Mouse (Mus musculus) erythroblast, embryonic 14.5 days (primary cell): ENCODE data around the gene Nrxn3.

Source experiments
- GATA1 ChIP-seq: IDR thresholded peaks from 2 replicates; pipeline ENCODE4 v1.6.1; 2012; ENCODE audit warnings: low read length, inconsistent platforms, mixed read lengths
- TAL1 ChIP-seq: IDR thresholded peaks from 3 replicates; pipeline ENCODE4 v1.6.1; 2012; ENCODE audit warnings: low read length, inconsistent platforms, mixed read lengths

GRCm38 (mm10) chr12:89442323-89443038 lies 719.8 kb downstream of the Nrxn3 start:
- no peak for TF ChIP-seq GATA1
- TF ChIP-seq TAL1, result no peak
